Mouse (Mus musculus): Measurements from ENCODE around the gene Larp1. TPM values are rescaled to one million over a fixed set of nuclear protein-coding genes. Genes with fewer than 3 reads are reported as not detected.

The Larp1 gene
- total and polyA plus RNA-seq, 2 experiments from 2014 or later = 14.9 to 41.0 TPM

- DNase-seq (ENCODE audit: low spot score) = no peak
- H3K9me3 ChIP-seq (ENCODE audit: low read length) = no peaks in the 10 kb centered on the region
- H3K4me3 ChIP-seq (ENCODE audit: low read length) = peak overlapping the region; percentile 94
- peaks cover 10% of the 10 kb centered on the region for H3K4me1 ChIP-seq (ENCODE audit: insufficient read depth, low read length)
- H3K36me3 ChIP-seq (ENCODE audit: insufficient read depth, low read length) = no peaks in the 10 kb centered on the region
- H3K4me2 ChIP-seq (ENCODE audit: low read depth, low read length) = peak overlapping the region; percentile 94
- H3K27ac ChIP-seq = peak overlapping the region; percentile 94
- WGBS = 3% methylated on average over 16 of the region's 16 CpGs
- no peak for TF ChIP-seq CTCF (IDR thresholded peaks at IDR 0.05; ENCODE audit: low read depth)
- H3K27me3 ChIP-seq (ENCODE audit: insufficient read depth, low read length) = no peaks in the 10 kb centered on the region
- peak overlapping the region; percentile 94 for H3K9ac ChIP-seq (replicated peaks; ENCODE audit: low read length)
- no peak for ATAC-seq
These were observed 1.4 kb downstream of the Larp1 start for GRCm38 (mm10) chr11:58010226-58010781.

- H3K4me3 ChIP-seq (ENCODE audit: low read length) = peak overlapping the region; percentile 94
- H3K27ac ChIP-seq = no peak overlapping the region
- no peaks in the 10 kb centered on the region for H3K36me3 ChIP-seq (ENCODE audit: insufficient read depth, low read length)
- no peaks in the 10 kb centered on the region for H3K9me3 ChIP-seq (ENCODE audit: low read length)
- no peak for ATAC-seq
- peaks cover 10% of the 10 kb centered on the region for H3K4me1 ChIP-seq (ENCODE audit: insufficient read depth, low read length)
- 38% methylated on average over 1 of the region's 1 CpGs for WGBS
- peak overlapping the region; percentile 94 for H3K4me2 ChIP-seq (ENCODE audit: low read depth, low read length)
- no peak for TF ChIP-seq CTCF (IDR thresholded peaks at IDR 0.05; ENCODE audit: low read depth)
- H3K27me3 ChIP-seq (ENCODE audit: insufficient read depth, low read length) = no peaks in the 10 kb centered on the region
- DNase-seq (ENCODE audit: low spot score) = no peak
- no peak overlapping the region for H3K9ac ChIP-seq (replicated peaks; ENCODE audit: low read length)
These were observed 2.1 kb downstream of the Larp1 start for GRCm38 (mm10) chr11:58010930-58011329.

GRCm38 (mm10) chr11:58011813-58012212, 2.9 kb downstream of the Larp1 start:
- no peak for TF ChIP-seq CTCF (IDR thresholded peaks at IDR 0.05; ENCODE audit: low read depth)
- WGBS = 78% methylated on average over 4 of the region's 4 CpGs
- ATAC-seq (no peak), DNase-seq (ENCODE audit: low spot score) (no peak)
- no peaks in the 10 kb centered on the region for H3K9me3 ChIP-seq (ENCODE audit: low read length)
- no peak overlapping the region for H3K9ac ChIP-seq (replicated peaks; ENCODE audit: low read length)
- no peak overlapping the region for H3K27ac ChIP-seq
- no peak overlapping the region for H3K4me2 ChIP-seq (ENCODE audit: low read depth, low read length)
- no peaks in the 10 kb centered on the region for H3K27me3 ChIP-seq (ENCODE audit: insufficient read depth, low read length)
- H3K36me3 ChIP-seq (ENCODE audit: insufficient read depth, low read length) = no peaks in the 10 kb centered on the region
- H3K4me1 ChIP-seq (ENCODE audit: insufficient read depth, low read length) = peaks cover 10% of the 10 kb centered on the region
- no peak overlapping the region for H3K4me3 ChIP-seq (ENCODE audit: low read length)

- Histone ChIP-seq H3K36me3 (ENCODE audit: insufficient read depth, low read length) (no peaks in the 10 kb centered on the region), H3K4me1 (ENCODE audit: insufficient read depth, low read length) (peaks cover 10% of the 10 kb centered on the region), H3K9me3 (ENCODE audit: low read length) (no peaks in the 10 kb centered on the region), H3K27me3 (ENCODE audit: insufficient read depth, low read length) (no peaks in the 10 kb centered on the region), H3K4me3 (ENCODE audit: low read length) (no peak overlapping the region), H3K27ac (no peak overlapping the region), H3K4me2 (ENCODE audit: low read depth, low read length) (no peak overlapping the region), H3K9ac (replicated peaks; ENCODE audit: low read length) (no peak overlapping the region)
- ATAC-seq (no peak), DNase-seq (ENCODE audit: low spot score) (no peak)
- no peak for TF ChIP-seq CTCF (IDR thresholded peaks at IDR 0.05; ENCODE audit: low read depth)
- WGBS = 65% methylated on average over 1 of the region's 1 CpGs
These were observed 3.8 kb downstream of the Larp1 start for GRCm38 (mm10) chr11:58012674-58013073.

GRCm38 (mm10) chr11:58013100-58013499, 4.2 kb downstream of the Larp1 start:
- H3K9ac ChIP-seq (replicated peaks; ENCODE audit: low read length) = no peak overlapping the region
- H3K27ac ChIP-seq = no peak overlapping the region
- ATAC-seq = no peak
- no peak for DNase-seq (ENCODE audit: low spot score)
- no peak overlapping the region for H3K4me3 ChIP-seq (ENCODE audit: low read length)
- no peak overlapping the region for H3K4me2 ChIP-seq (ENCODE audit: low read depth, low read length)
- H3K4me1 ChIP-seq (ENCODE audit: insufficient read depth, low read length) = peaks cover 10% of the 10 kb centered on the region
- no peaks in the 10 kb centered on the region for H3K36me3 ChIP-seq (ENCODE audit: insufficient read depth, low read length)
- H3K9me3 ChIP-seq (ENCODE audit: low read length) = no peaks in the 10 kb centered on the region
- no peaks in the 10 kb centered on the region for H3K27me3 ChIP-seq (ENCODE audit: insufficient read depth, low read length)
- no peak for TF ChIP-seq CTCF (IDR thresholded peaks at IDR 0.05; ENCODE audit: low read depth)

- no peak for TF ChIP-seq CTCF (IDR thresholded peaks at IDR 0.05; ENCODE audit: low read depth)
- Histone ChIP-seq H3K9me3 (ENCODE audit: low read length) (no peaks in the 10 kb centered on the region), H3K27ac (no peak overlapping the region), H3K9ac (replicated peaks; ENCODE audit: low read length) (no peak overlapping the region), H3K27me3 (ENCODE audit: insufficient read depth, low read length) (no peaks in the 10 kb centered on the region), H3K36me3 (ENCODE audit: insufficient read depth, low read length) (no peaks in the 10 kb centered on the region), H3K4me1 (ENCODE audit: insufficient read depth, low read length) (peaks cover 10% of the 10 kb centered on the region), H3K4me2 (ENCODE audit: low read depth, low read length) (no peak overlapping the region), H3K4me3 (ENCODE audit: low read length) (no peak overlapping the region)
- ATAC-seq (no peak), DNase-seq (ENCODE audit: low spot score) (no peak)
- WGBS = 82% methylated on average over 1 of the region's 1 CpGs
These were observed 5.7 kb downstream of the Larp1 start for GRCm38 (mm10) chr11:58014604-58015003.

- no peak for TF ChIP-seq CTCF (IDR thresholded peaks at IDR 0.05; ENCODE audit: low read depth)
These were observed 6.5 kb downstream of the Larp1 start for GRCm38 (mm10) chr11:58015339-58015738.

More at GRCm38 (mm10) chr11:58015339-58015738, 6.5 kb downstream of the Larp1 start:
- Histone ChIP-seq H3K4me3 (ENCODE audit: low read length) (no peak overlapping the region), H3K27ac (no peak overlapping the region), H3K27me3 (ENCODE audit: insufficient read depth, low read length) (no peaks in the 10 kb centered on the region), H3K36me3 (ENCODE audit: insufficient read depth, low read length) (no peaks in the 10 kb centered on the region), H3K9me3 (ENCODE audit: low read length) (no peaks in the 10 kb centered on the region), H3K4me2 (ENCODE audit: low read depth, low read length) (no peak overlapping the region), H3K9ac (replicated peaks; ENCODE audit: low read length) (no peak overlapping the region), H3K4me1 (ENCODE audit: insufficient read depth, low read length) (peaks cover 10% of the 10 kb centered on the region)
- 67% methylated on average over 2 of the region's 2 CpGs for WGBS
- no peak for ATAC-seq
- DNase-seq (ENCODE audit: low spot score) = no peak
